Mouse (Mus musculus): ENCODE results near the gene Krt16. TPM values are rescaled to one million over a fixed set of nuclear protein-coding genes. Genes with fewer than 3 reads are reported as not detected.
"Not testable (repeated sequence)": the region's sequence is repeated elsewhere in the genome, so short reads cannot be mapped to it uniquely, and the experiment has no call there.

The Krt16 gene
- polyA plus RNA-seq, 1 experiment from 2014 or later, result not detected

GRCm38 (mm10) chr11:100261235-100261605 lies 12.5 kb upstream of the Krt16 start:
- WGBS, result 77% methylated on average over 9 of the region's 9 CpGs
- Histone ChIP-seq H3K9me3 (ENCODE audit: control insufficient read depth, low read length) (no peaks in the 10 kb centered on the region), H3K4me1 (replicated peaks; ENCODE audit: control insufficient read depth, insufficient read depth, low read length) (no peaks in the 10 kb centered on the region), H3K36me3 (ENCODE audit: control insufficient read depth, insufficient read depth) (no peaks in the 10 kb centered on the region), H3K4me2 (ENCODE audit: low read length) (no peak overlapping the region), H3K27me3 (replicated peaks; ENCODE audit: control insufficient read depth, insufficient read depth, low read length) (no peaks in the 10 kb centered on the region), H3K9ac (replicated peaks; ENCODE audit: low read depth, low read length) (no peak overlapping the region), H3K27ac (ENCODE audit: low read length) (no peak overlapping the region), H3K4me3 (replicated peaks; ENCODE audit: low read length) (no peak overlapping the region)
- no peak for ATAC-seq

GRCm38 (mm10) chr11:100260514-100261234 lies 12.0 kb upstream of the Krt16 start, which contains the start of gene Krt17:
Gene Krt17, minus strand, starts transcription at chr11:100261029.
- no peak for ATAC-seq
- Histone ChIP-seq H3K9ac (replicated peaks; ENCODE audit: low read depth, low read length) (no peak within 1 kb of the TSS), H3K4me1 (replicated peaks; ENCODE audit: control insufficient read depth, insufficient read depth, low read length) (no peaks in the 10 kb centered on the region), H3K4me2 (ENCODE audit: low read length) (no peak within 1 kb of the TSS), H3K9me3 (ENCODE audit: control insufficient read depth, low read length) (no peaks in the 10 kb centered on the region), H3K36me3 (ENCODE audit: control insufficient read depth, insufficient read depth) (no peaks in the 10 kb centered on the region), H3K27me3 (replicated peaks; ENCODE audit: control insufficient read depth, insufficient read depth, low read length) (no peaks in the 10 kb centered on the region), H3K4me3 (replicated peaks; ENCODE audit: low read length) (no peak within 1 kb of the TSS), H3K27ac (ENCODE audit: low read length) (no peak within 1 kb of the TSS)
- WGBS, result 88% methylated on average over 19 of the region's 21 CpGs

GRCm38 (mm10) chr11:100259079-100259478 lies 10.4 kb upstream of the Krt16 start:
- WGBS, result 92% methylated on average over 9 of the region's 9 CpGs
- H3K27ac ChIP-seq (ENCODE audit: low read length), result no peak overlapping the region
- H3K9ac ChIP-seq (replicated peaks; ENCODE audit: low read depth, low read length), result no peak overlapping the region
- no peak overlapping the region for H3K4me3 ChIP-seq (replicated peaks; ENCODE audit: low read length)
- no peaks in the 10 kb centered on the region for H3K9me3 ChIP-seq (ENCODE audit: control insufficient read depth, low read length)
- no peaks in the 10 kb centered on the region for H3K36me3 ChIP-seq (ENCODE audit: control insufficient read depth, insufficient read depth)
- no peaks in the 10 kb centered on the region for H3K4me1 ChIP-seq (replicated peaks; ENCODE audit: control insufficient read depth, insufficient read depth, low read length)
- H3K4me2 ChIP-seq (ENCODE audit: low read length), result no peak overlapping the region
- ATAC-seq, result no peak
- no peaks in the 10 kb centered on the region for H3K27me3 ChIP-seq (replicated peaks; ENCODE audit: control insufficient read depth, insufficient read depth, low read length)

GRCm38 (mm10) chr11:100257967-100258366 lies 9.3 kb upstream of the Krt16 start:
- Histone ChIP-seq H3K4me1 (replicated peaks; ENCODE audit: control insufficient read depth, insufficient read depth, low read length) (no peaks in the 10 kb centered on the region), H3K4me3 (replicated peaks; ENCODE audit: low read length) (no peak overlapping the region)
- ATAC-seq, result no peak

GRCm38 (mm10) chr11:100255514-100255913 lies 6.8 kb upstream of the Krt16 start:
- Histone ChIP-seq H3K27me3 (replicated peaks; ENCODE audit: control insufficient read depth, insufficient read depth, low read length) (no peaks in the 10 kb centered on the region), H3K9ac (replicated peaks; ENCODE audit: low read depth, low read length) (no peak overlapping the region), H3K4me3 (replicated peaks; ENCODE audit: low read length) (no peak overlapping the region), H3K9me3 (ENCODE audit: control insufficient read depth, low read length) (no peaks in the 10 kb centered on the region), H3K36me3 (ENCODE audit: control insufficient read depth, insufficient read depth) (no peaks in the 10 kb centered on the region), H3K4me1 (replicated peaks; ENCODE audit: control insufficient read depth, insufficient read depth, low read length) (no peaks in the 10 kb centered on the region), H3K4me2 (ENCODE audit: low read length) (no peak overlapping the region), H3K27ac (ENCODE audit: low read length) (no peak overlapping the region)
- WGBS, result 94% methylated on average over 6 of the region's 6 CpGs
- ATAC-seq, result no peak

More at GRCm38 (mm10) chr11:100257967-100258366, 9.3 kb upstream of the Krt16 start:
- no peaks in the 10 kb centered on the region for H3K27me3 ChIP-seq (replicated peaks; ENCODE audit: control insufficient read depth, insufficient read depth, low read length)
- no peak overlapping the region for H3K4me2 ChIP-seq (ENCODE audit: low read length)
- H3K9me3 ChIP-seq (ENCODE audit: control insufficient read depth, low read length), result no peaks in the 10 kb centered on the region
- 90% methylated on average over 1 of the region's 1 CpGs for WGBS
- H3K27ac ChIP-seq (ENCODE audit: low read length), result no peak overlapping the region
- no peaks in the 10 kb centered on the region for H3K36me3 ChIP-seq (ENCODE audit: control insufficient read depth, insufficient read depth)
- H3K9ac ChIP-seq (replicated peaks; ENCODE audit: low read depth, low read length), result no peak overlapping the region

GRCm38 (mm10) chr11:100254360-100255090 lies 5.8 kb upstream of the Krt16 start:
- ATAC-seq, result no peak

GRCm38 (mm10) chr11:100246471-100246870 lies 2.2 kb downstream of the Krt16 start:
- H3K4me1 ChIP-seq (replicated peaks; ENCODE audit: control insufficient read depth, insufficient read depth, low read length); H3K27me3 ChIP-seq (replicated peaks; ENCODE audit: control insufficient read depth, insufficient read depth, low read length); H3K27ac ChIP-seq (ENCODE audit: low read length); H3K9ac ChIP-seq (replicated peaks; ENCODE audit: low read depth, low read length); H3K4me2 ChIP-seq (ENCODE audit: low read length); H3K36me3 ChIP-seq (ENCODE audit: control insufficient read depth, insufficient read depth); H3K4me3 ChIP-seq (replicated peaks; ENCODE audit: low read length); H3K9me3 ChIP-seq (ENCODE audit: control insufficient read depth, low read length); ATAC-seq: not testable (repeated sequence)
- WGBS, result 68% methylated on average over 7 of the region's 7 CpGs

More at GRCm38 (mm10) chr11:100254360-100255090, 5.8 kb upstream of the Krt16 start:
- no peaks in the 10 kb centered on the region for H3K27me3 ChIP-seq (replicated peaks; ENCODE audit: control insufficient read depth, insufficient read depth, low read length)
- WGBS, result 67% methylated on average over 5 of the region's 5 CpGs
- H3K36me3 ChIP-seq (ENCODE audit: control insufficient read depth, insufficient read depth), result no peaks in the 10 kb centered on the region
- H3K27ac ChIP-seq (ENCODE audit: low read length), result no peak overlapping the region
- H3K4me2 ChIP-seq (ENCODE audit: low read length), result no peak overlapping the region
- H3K4me3 ChIP-seq (replicated peaks; ENCODE audit: low read length), result no peak overlapping the region
- H3K9ac ChIP-seq (replicated peaks; ENCODE audit: low read depth, low read length), result no peak overlapping the region
- no peaks in the 10 kb centered on the region for H3K4me1 ChIP-seq (replicated peaks; ENCODE audit: control insufficient read depth, insufficient read depth, low read length)
- no peaks in the 10 kb centered on the region for H3K9me3 ChIP-seq (ENCODE audit: control insufficient read depth, low read length)

- H3K9me3 ChIP-seq (ENCODE audit: control insufficient read depth, low read length); ATAC-seq; H3K4me3 ChIP-seq (replicated peaks; ENCODE audit: low read length); H3K4me1 ChIP-seq (replicated peaks; ENCODE audit: control insufficient read depth, insufficient read depth, low read length); H3K36me3 ChIP-seq (ENCODE audit: control insufficient read depth, insufficient read depth); H3K4me2 ChIP-seq (ENCODE audit: low read length); H3K9ac ChIP-seq (replicated peaks; ENCODE audit: low read depth, low read length); H3K27ac ChIP-seq (ENCODE audit: low read length); H3K27me3 ChIP-seq (replicated peaks; ENCODE audit: control insufficient read depth, insufficient read depth, low read length): not testable (repeated sequence)
- 90% methylated on average over 4 of the region's 4 CpGs for WGBS
Measured at GRCm38 (mm10) chr11:100240272-100240671, 8.4 kb downstream of the Krt16 start.

- Histone ChIP-seq H3K4me1 (replicated peaks; ENCODE audit: control insufficient read depth, insufficient read depth, low read length) (no peaks in the 10 kb centered on the region), H3K27me3 (replicated peaks; ENCODE audit: control insufficient read depth, insufficient read depth, low read length) (no peaks in the 10 kb centered on the region), H3K4me2 (ENCODE audit: low read length) (no peak overlapping the region), H3K9ac (replicated peaks; ENCODE audit: low read depth, low read length) (no peak overlapping the region), H3K27ac (ENCODE audit: low read length) (no peak overlapping the region), H3K9me3 (ENCODE audit: control insufficient read depth, low read length) (no peaks in the 10 kb centered on the region), H3K36me3 (ENCODE audit: control insufficient read depth, insufficient read depth) (no peaks in the 10 kb centered on the region), H3K4me3 (replicated peaks; ENCODE audit: low read length) (no peak overlapping the region)
- WGBS, result 41% methylated on average over 8 of the region's 8 CpGs
- ATAC-seq, result no peak
Measured at GRCm38 (mm10) chr11:100221741-100222140, 27.0 kb downstream of the Krt16 start.
